Mouse (Mus musculus) myocyte (in vitro differentiated cells): ENCODE measurements around the gene Tmem131l. TPM values are rescaled to one million over a fixed set of nuclear protein-coding genes. Genes with fewer than 3 reads are reported as not detected.

ENCODE experiments used
- H3K27me3 ChIP-seq: one replicate; pipeline ENCODE4 v1.6.1; 2011; ENCODE audit not compliant: control insufficient read depth, insufficient read depth, insufficient read length
- H3K36me3 ChIP-seq: one replicate; pipeline ENCODE4 v1.6.1; 2011; ENCODE audit not compliant: control insufficient read depth, insufficient read depth
- H3K4me2 ChIP-seq: one replicate; pipeline ENCODE4 v1.6.1; 2011; ENCODE audit warnings: low read depth, control low read depth
- H3K4me3 ChIP-seq: one replicate; pipeline ENCODE4 v1.5.1; 2011; ENCODE audit warnings: mild to moderate bottlenecking, control low read depth, moderate library complexity
- H3K79me2 ChIP-seq: one replicate; pipeline ENCODE4 v1.6.1; 2011; ENCODE audit not compliant: control insufficient read depth, insufficient read depth
- H3ac ChIP-seq: one replicate; pipeline ENCODE4 v1.6.1; 2011; ENCODE audit not compliant: control insufficient read depth, insufficient read length
- CEBPB ChIP-seq: IDR thresholded peaks from 2 replicates; pipeline ENCODE4 v1.6.1; 2011; ENCODE audit warnings: mild to moderate bottlenecking, moderate library complexity; ENCODE audit not compliant: poor library complexity, insufficient read depth, severe bottlenecking
- E2F4 ChIP-seq: IDR thresholded peaks from one replicate; pipeline ENCODE4 v1.6.1; 2011; ENCODE audit warnings: mild to moderate bottlenecking, control low read depth, moderate library complexity; ENCODE audit not compliant: insufficient read depth
- MAX ChIP-seq: IDR thresholded peaks from one replicate; pipeline ENCODE4 v1.6.1; 2011; ENCODE audit warnings: low read depth, mild to moderate bottlenecking, control low read depth
- MYOD1 ChIP-seq, 3 experiments: IDR thresholded peaks; one replicate each; pipeline ENCODE4 v1.6.1; 2011; ENCODE audit warnings: control low read depth in 2 of 3, low read depth in 2 of 3, mild to moderate bottlenecking in 2 of 3, moderate library complexity in 1 of 3; ENCODE audit not compliant: insufficient read length in 2 of 3, control insufficient read depth in 1 of 3
- MYOG ChIP-seq, 3 experiments: IDR thresholded peaks; one replicate each; pipeline ENCODE4 v1.6.1; 2011; ENCODE audit warnings: control low read depth in 2 of 3, low read depth in 2 of 3, mild to moderate bottlenecking in 2 of 3; ENCODE audit not compliant: insufficient read length in 2 of 3, control insufficient read depth in 1 of 3, insufficient read depth in 1 of 3
- POLR2A ChIP-seq: IDR thresholded peaks from one replicate; pipeline ENCODE4 v1.6.1; 2011; ENCODE audit warnings: low read depth, mild to moderate bottlenecking, control low read depth, moderate library complexity; ENCODE audit not compliant: insufficient read length
- POLR2AphosphoS2 ChIP-seq: IDR thresholded peaks from one replicate; pipeline ENCODE4 v1.6.1; 2011; ENCODE audit warnings: low read depth, control low read depth; ENCODE audit not compliant: insufficient read length
- REST ChIP-seq: IDR thresholded peaks from one replicate; pipeline ENCODE4 v1.6.1; 2011; ENCODE audit warnings: mild to moderate bottlenecking, control low read depth, moderate library complexity; ENCODE audit not compliant: insufficient read depth, insufficient read length
- SRF ChIP-seq: IDR thresholded peaks from one replicate; pipeline ENCODE4 v1.6.1; 2011; ENCODE audit warnings: low read depth; ENCODE audit not compliant: control insufficient read depth, insufficient read length
- TCF12 ChIP-seq: IDR thresholded peaks from one replicate; pipeline ENCODE4 v1.6.1; 2011; ENCODE audit warnings: mild to moderate bottlenecking, control low read depth; ENCODE audit not compliant: poor library complexity, insufficient read depth, severe bottlenecking
- TCF3 ChIP-seq: IDR thresholded peaks from one replicate; pipeline ENCODE4 v1.6.1; 2011; ENCODE audit warnings: low read depth, control low read depth; ENCODE audit not compliant: insufficient read length
- USF1 ChIP-seq: IDR thresholded peaks from one replicate; pipeline ENCODE4 v1.6.1; 2011; ENCODE audit warnings: low read depth, mild to moderate bottlenecking, control low read depth, moderate library complexity
- polyA plus RNA-seq: library from polyadenylated mRNA; unstranded; fragments of >200 nt; fragmentation: generic; extraction: Trizol; gene quantifications from one replicate; pipeline ENCODE4 v1.2.1, GENCODE M21; 2012; ENCODE audit warnings: missing spikeins

Gene Tmem131l
- polyA plus RNA-seq, 1 experiment, result 11.0 TPM

- Histone ChIP-seq H3K79me2 (peaks cover 7% of the 10 kb centered on the region), H3ac (no peak overlapping the region), H3K4me2 (no peak overlapping the region), H3K36me3 (peaks cover under 1% of the 10 kb centered on the region), H3K27me3 (no peaks in the 10 kb centered on the region), H3K4me3 (no peak overlapping the region)
- TF ChIP-seq POLR2AphosphoS2 (no peak), POLR2A (no peak), MAX (no peak), SRF (no peak), MYOG (IDR thresholded peaks at IDR 0.05; ENCODE audit: control insufficient read depth in 1 of 3, insufficient read depth in 1 of 3, insufficient read length in 2 of 3, low read depth in 2 of 3) (no peak), USF1 (no peak), TCF3 (no peak), TCF12 (no peak), CEBPB (no peak), REST (no peak), MYOD1 (IDR thresholded peaks at IDR 0.05; ENCODE audit: control insufficient read depth in 1 of 3, insufficient read length in 2 of 3, low read depth in 2 of 3) (no peak), E2F4 (no peak)
Measured at GRCm38 (mm10) chr3:84032933-84033730, 6.8 kb downstream of the Tmem131l start.

GRCm38 (mm10) chr3:84032419-84032818 is 7.6 kb downstream of the Tmem131l start:
- Histone ChIP-seq H3K36me3 (no peaks in the 10 kb centered on the region), H3K79me2 (peaks cover 5% of the 10 kb centered on the region), H3ac (no peak overlapping the region), H3K4me3 (no peak overlapping the region), H3K27me3 (no peaks in the 10 kb centered on the region), H3K4me2 (no peak overlapping the region)
- no peak for TF ChIP-seq E2F4

- Histone ChIP-seq H3K4me2 (no peak overlapping the region), H3K79me2 (peaks cover 5% of the 10 kb centered on the region), H3K4me3 (no peak overlapping the region), H3ac (no peak overlapping the region), H3K27me3 (no peaks in the 10 kb centered on the region), H3K36me3 (no peaks in the 10 kb centered on the region)
- TF ChIP-seq MAX (no peak), CEBPB (no peak), MYOG (IDR thresholded peaks at IDR 0.05; ENCODE audit: control insufficient read depth in 1 of 3, insufficient read depth in 1 of 3, insufficient read length in 2 of 3, low read depth in 2 of 3) (no peak), REST (no peak), TCF12 (no peak), POLR2A (no peak), USF1 (no peak), MYOD1 (IDR thresholded peaks at IDR 0.05; ENCODE audit: control insufficient read depth in 1 of 3, insufficient read length in 2 of 3, low read depth in 2 of 3) (no peak), TCF3 (no peak), POLR2AphosphoS2 (no peak), SRF (no peak), E2F4 (no peak)
Measured at GRCm38 (mm10) chr3:84031216-84031615, 8.8 kb downstream of the Tmem131l start.

GRCm38 (mm10) chr3:84028968-84029367 is 11.0 kb downstream of the Tmem131l start:
- Histone ChIP-seq H3ac (no peak overlapping the region), H3K36me3 (no peaks in the 10 kb centered on the region), H3K4me2 (no peak overlapping the region), H3K79me2 (peaks cover 5% of the 10 kb centered on the region), H3K4me3 (no peak overlapping the region), H3K27me3 (no peaks in the 10 kb centered on the region)
- TF ChIP-seq TCF12 (no peak), TCF3 (no peak), USF1 (no peak), POLR2A (no peak), POLR2AphosphoS2 (no peak), MYOG (IDR thresholded peaks at IDR 0.05; ENCODE audit: control insufficient read depth in 1 of 3, insufficient read depth in 1 of 3, insufficient read length in 2 of 3, low read depth in 2 of 3) (no peak), SRF (no peak), MAX (no peak), MYOD1 (IDR thresholded peaks at IDR 0.05; ENCODE audit: control insufficient read depth in 1 of 3, insufficient read length in 2 of 3, low read depth in 2 of 3) (no peak), REST (no peak), CEBPB (no peak), E2F4 (no peak)

- Histone ChIP-seq H3K27me3 (no peaks in the 10 kb centered on the region), H3K4me2 (no peak overlapping the region), H3K36me3 (no peaks in the 10 kb centered on the region), H3ac (no peak overlapping the region), H3K4me3 (no peak overlapping the region), H3K79me2 (no peaks in the 10 kb centered on the region)
- TF ChIP-seq SRF, result no peak
- no peak for TF ChIP-seq MYOD1 (IDR thresholded peaks at IDR 0.05; ENCODE audit: control insufficient read depth in 1 of 3, insufficient read length in 2 of 3, low read depth in 2 of 3)
- TF ChIP-seq E2F4, result no peak
- no peak for TF ChIP-seq MYOG (IDR thresholded peaks at IDR 0.05; ENCODE audit: control insufficient read depth in 1 of 3, insufficient read depth in 1 of 3, insufficient read length in 2 of 3, low read depth in 2 of 3)
- TF ChIP-seq MAX, result no peak
- no peak for TF ChIP-seq CEBPB
- no peak for TF ChIP-seq POLR2AphosphoS2
- no peak for TF ChIP-seq TCF12
- no peak for TF ChIP-seq REST
- no peak for TF ChIP-seq USF1
- no peak for TF ChIP-seq POLR2A
- no peak for TF ChIP-seq TCF3
Measured at GRCm38 (mm10) chr3:84027691-84028159, 12.2 kb downstream of the Tmem131l start.
